Mouse (Mus musculus): ENCODE data around the gene Tgm7. TPM values are rescaled to one million over a fixed set of nuclear protein-coding genes. Genes with fewer than 3 reads are reported as not detected.

Tgm7 gene
- polyA plus RNA-seq, 1 experiment from 2014 or later, result not detected

DNA sequence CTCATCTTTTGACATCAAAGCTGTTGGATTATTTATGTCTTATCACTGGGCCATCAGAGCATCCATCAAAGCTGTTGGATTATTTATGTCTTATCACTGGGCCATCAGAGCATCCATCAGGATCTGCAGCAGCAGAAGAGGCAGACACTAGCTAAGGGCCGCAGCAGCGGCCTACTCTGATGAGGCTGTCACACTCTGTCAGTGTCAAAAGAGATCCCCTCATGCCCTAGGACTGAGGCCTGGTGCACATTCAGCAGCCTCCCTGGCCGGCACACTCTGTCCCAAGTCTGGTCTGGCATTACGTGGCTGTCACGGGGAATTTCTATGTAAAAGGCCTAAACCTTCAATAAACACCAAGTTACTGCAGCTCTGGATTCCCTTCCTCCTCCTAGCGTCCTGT lies 40.1 kb downstream of the Tgm7 start:
- H3K36me3 ChIP-seq, result no peaks in the 10 kb centered on the region
- H3K27me3 ChIP-seq, result no peaks in the 10 kb centered on the region
- no peak overlapping the region for H3K4me3 ChIP-seq
- no peak overlapping the region for H3K27ac ChIP-seq
- 78% methylated on average over 6 of the region's 6 CpGs for WGBS
- no peaks in the 10 kb centered on the region for H3K9me3 ChIP-seq (replicated peaks)
- H3K4me2 ChIP-seq, result no peak overlapping the region
- ATAC-seq (replicated peaks; ENCODE audit: insufficient number of reproducible peaks, insufficient read depth, low FRiP score, low read depth), result no peak
- H3K9ac ChIP-seq, result no peak overlapping the region
- no peaks in the 10 kb centered on the region for H3K4me1 ChIP-seq (replicated peaks)

DNA sequence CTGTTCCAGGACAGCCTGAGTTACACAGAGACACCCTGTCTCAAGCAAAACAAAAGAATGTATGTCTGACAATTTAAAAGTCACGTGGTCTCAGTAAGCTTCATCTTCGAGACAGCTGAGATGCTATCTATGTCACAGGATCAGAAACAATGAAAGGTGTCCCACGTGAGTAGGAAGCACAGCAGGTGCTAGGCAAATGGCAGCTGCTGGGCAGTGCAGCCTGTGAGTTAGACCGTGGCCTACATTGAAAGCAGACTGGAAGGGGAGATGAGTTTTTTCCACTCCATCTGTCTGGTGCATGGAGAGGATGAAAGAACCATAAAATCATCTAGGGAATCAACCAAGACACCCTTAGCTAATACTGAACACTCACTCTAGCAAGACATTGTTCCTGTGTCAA lies 42.5 kb downstream of the Tgm7 start:
- Histone ChIP-seq H3K4me3 (no peak overlapping the region), H3K27ac (no peak overlapping the region)
- ATAC-seq (replicated peaks; ENCODE audit: insufficient number of reproducible peaks, insufficient read depth, low FRiP score, low read depth), result no peak

DNA sequence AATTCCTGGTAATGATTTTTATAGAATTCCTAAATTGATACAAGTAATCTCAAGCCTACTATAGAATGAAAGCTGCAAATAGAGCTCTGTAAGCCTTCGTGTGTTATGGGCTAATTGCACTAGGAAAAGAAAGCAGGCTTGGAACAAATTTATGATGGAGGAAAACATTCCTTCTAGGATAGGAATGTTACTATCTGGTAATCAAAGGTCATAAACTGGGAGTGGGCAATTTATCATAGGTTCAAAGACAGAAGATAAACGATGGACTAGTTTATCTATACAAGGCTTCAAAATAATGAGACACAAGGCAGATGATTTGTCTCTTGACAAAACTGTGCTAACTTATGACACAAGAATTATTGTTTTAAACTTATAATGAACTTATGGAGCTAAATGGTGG lies 48.3 kb downstream of the Tgm7 start:
- 72% methylated on average over 2 of the region's 2 CpGs for WGBS
- Histone ChIP-seq H3K4me1 (replicated peaks) (no peaks in the 10 kb centered on the region), H3K9ac (no peak overlapping the region), H3K4me3 (no peak overlapping the region), H3K36me3 (no peaks in the 10 kb centered on the region), H3K9me3 (replicated peaks) (no peaks in the 10 kb centered on the region), H3K27me3 (no peaks in the 10 kb centered on the region), H3K27ac (no peak overlapping the region), H3K4me2 (no peak overlapping the region)
- ATAC-seq (replicated peaks; ENCODE audit: insufficient number of reproducible peaks, insufficient read depth, low FRiP score, low read depth), result no peak

More for the DNA sequence above, 42.5 kb downstream of the Tgm7 start:
- WGBS, result 52% methylated on average over 4 of the region's 4 CpGs
- Histone ChIP-seq H3K27me3 (no peaks in the 10 kb centered on the region), H3K9ac (no peak overlapping the region), H3K4me2 (no peak overlapping the region), H3K36me3 (no peaks in the 10 kb centered on the region), H3K4me1 (replicated peaks) (no peaks in the 10 kb centered on the region), H3K9me3 (replicated peaks) (no peaks in the 10 kb centered on the region)

DNA sequence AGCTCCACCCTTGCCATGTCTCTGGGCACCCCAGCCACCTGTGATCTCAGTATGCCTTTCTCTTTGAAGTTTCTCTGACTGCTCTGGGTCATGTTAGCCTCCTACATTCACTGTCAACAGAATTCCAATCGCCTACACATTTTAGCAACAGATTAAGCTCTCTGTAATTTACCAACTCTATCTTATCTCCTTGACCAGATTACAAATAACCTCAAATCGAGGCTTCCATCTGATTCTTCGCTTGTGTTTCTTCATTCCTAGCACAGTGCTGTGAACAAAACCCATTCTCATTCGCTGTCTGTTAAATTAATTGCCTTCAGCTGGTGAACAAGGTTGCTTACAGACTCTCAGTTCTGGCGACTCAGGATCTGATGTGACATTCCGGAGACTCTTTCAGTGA lies 51.6 kb downstream of the Tgm7 start:
- H3K36me3 ChIP-seq, result no peaks in the 10 kb centered on the region
- no peak overlapping the region for H3K27ac ChIP-seq
- no peaks in the 10 kb centered on the region for H3K27me3 ChIP-seq
- WGBS, result 48% methylated on average over 6 of the region's 6 CpGs
- no peaks in the 10 kb centered on the region for H3K4me1 ChIP-seq (replicated peaks)
- H3K9me3 ChIP-seq (replicated peaks), result no peaks in the 10 kb centered on the region
- H3K4me2 ChIP-seq, result no peak overlapping the region
- H3K9ac ChIP-seq, result no peak overlapping the region
- no peak for ATAC-seq (replicated peaks; ENCODE audit: insufficient number of reproducible peaks, insufficient read depth, low FRiP score, low read depth)
- no peak overlapping the region for H3K4me3 ChIP-seq

DNA sequence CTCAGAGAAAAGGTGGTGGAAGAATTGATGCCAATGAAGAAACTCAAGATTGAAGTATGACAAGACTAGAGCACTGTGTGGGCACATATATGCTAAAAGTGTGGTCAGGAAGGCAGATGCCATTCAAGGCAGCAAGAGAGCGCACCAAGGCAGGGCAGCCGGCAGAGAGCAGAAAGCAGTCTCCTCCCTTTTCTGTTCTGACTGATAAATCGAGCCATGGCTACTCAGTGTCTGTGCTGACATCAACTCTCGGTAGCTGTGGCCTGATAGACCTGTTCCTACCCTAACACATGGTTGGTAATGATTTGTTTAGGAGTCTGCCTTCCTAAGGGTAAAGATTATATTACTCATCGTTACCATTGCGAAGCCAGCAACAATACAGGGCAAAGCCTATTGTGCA lies 53.7 kb downstream of the Tgm7 start:
- no peak overlapping the region for H3K27ac ChIP-seq
- H3K9me3 ChIP-seq (replicated peaks), result no peaks in the 10 kb centered on the region
- no peaks in the 10 kb centered on the region for H3K27me3 ChIP-seq
- no peaks in the 10 kb centered on the region for H3K4me1 ChIP-seq (replicated peaks)
- H3K4me3 ChIP-seq, result no peak overlapping the region
- ATAC-seq (replicated peaks; ENCODE audit: insufficient number of reproducible peaks, insufficient read depth, low FRiP score, low read depth), result no peak
- no peaks in the 10 kb centered on the region for H3K36me3 ChIP-seq
- no peak overlapping the region for H3K9ac ChIP-seq
- no peak overlapping the region for H3K4me2 ChIP-seq
- WGBS, result 79% methylated on average over 6 of the region's 6 CpGs

DNA sequence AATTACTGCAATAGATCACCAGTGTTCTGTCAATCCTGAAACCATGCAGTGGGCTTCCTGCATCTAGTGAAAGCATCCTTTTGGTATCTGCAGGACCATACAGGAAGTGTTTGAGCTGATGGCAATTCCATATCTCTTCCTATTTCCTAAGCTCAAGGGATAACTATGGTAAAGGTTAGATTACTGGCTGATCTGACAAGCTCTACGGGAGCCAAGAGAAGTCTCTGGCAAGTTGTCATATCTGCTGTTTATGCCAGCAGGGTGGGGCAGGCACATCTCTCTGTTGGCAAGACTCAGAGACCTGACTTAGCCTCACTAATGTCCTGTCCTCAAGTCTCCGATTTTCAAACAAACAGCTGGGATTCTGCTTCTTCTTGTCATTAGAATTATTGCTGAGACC lies 55.5 kb downstream of the Tgm7 start:
- Histone ChIP-seq H3K4me2 (no peak overlapping the region), H3K27ac (no peak overlapping the region), H3K27me3 (no peaks in the 10 kb centered on the region), H3K9me3 (replicated peaks) (no peaks in the 10 kb centered on the region), H3K4me1 (replicated peaks) (no peaks in the 10 kb centered on the region), H3K9ac (no peak overlapping the region), H3K36me3 (no peaks in the 10 kb centered on the region), H3K4me3 (no peak overlapping the region)
- no peak for ATAC-seq (replicated peaks; ENCODE audit: insufficient number of reproducible peaks, insufficient read depth, low FRiP score, low read depth)
- WGBS, result 48% methylated on average over 2 of the region's 2 CpGs

DNA sequence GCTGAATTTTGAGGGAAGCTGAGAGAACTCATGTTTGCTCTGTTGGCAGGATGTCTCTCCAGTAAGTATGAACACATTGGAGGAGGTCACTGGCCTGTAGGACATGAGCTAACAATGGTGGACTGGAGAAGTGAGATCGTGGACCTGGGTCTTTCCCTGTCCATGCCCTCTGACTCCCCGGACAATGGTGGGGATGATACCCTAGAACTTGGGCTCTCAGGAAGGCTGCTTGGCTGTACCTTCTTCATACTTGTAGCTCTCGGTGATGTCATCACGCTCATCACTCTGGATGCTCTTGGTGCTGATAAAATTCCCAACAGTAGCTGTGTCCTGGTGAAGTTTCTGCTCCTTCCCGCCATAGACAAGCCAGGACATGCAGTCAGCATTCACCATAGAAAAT lies 57.4 kb downstream of the Tgm7 start:
- 75% methylated on average over 5 of the region's 5 CpGs for WGBS
- no peaks in the 10 kb centered on the region for H3K27me3 ChIP-seq
- no peaks in the 10 kb centered on the region for H3K36me3 ChIP-seq
- H3K4me2 ChIP-seq, result no peak overlapping the region
- H3K9ac ChIP-seq, result no peak overlapping the region
- no peak for ATAC-seq (replicated peaks; ENCODE audit: insufficient number of reproducible peaks, insufficient read depth, low FRiP score, low read depth)
- H3K9me3 ChIP-seq (replicated peaks), result no peaks in the 10 kb centered on the region
- no peak overlapping the region for H3K4me3 ChIP-seq
- no peak overlapping the region for H3K27ac ChIP-seq
- H3K4me1 ChIP-seq (replicated peaks), result no peaks in the 10 kb centered on the region

DNA sequence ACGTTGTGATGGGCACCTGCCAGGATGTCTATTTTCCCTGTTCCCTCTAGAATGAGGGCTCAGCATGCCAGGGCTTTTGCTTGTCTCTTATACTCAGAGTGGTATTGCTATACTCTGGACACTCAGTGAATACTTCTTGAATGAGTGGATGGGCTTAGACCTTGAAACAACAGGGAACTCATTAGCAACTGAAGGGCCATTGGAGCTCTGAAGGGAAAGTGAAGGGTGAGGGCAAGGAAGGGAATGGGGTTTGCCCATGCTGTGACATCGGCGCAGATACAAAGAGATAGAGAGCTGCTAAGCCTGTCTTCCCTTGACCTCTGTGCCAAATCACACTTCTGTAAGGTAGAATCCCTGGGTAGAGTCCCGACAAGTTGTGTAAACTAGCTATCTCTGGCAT lies 63.9 kb downstream of the Tgm7 start:
- ATAC-seq (replicated peaks; ENCODE audit: insufficient number of reproducible peaks, insufficient read depth, low FRiP score, low read depth), result no peak
- Histone ChIP-seq H3K36me3 (no peaks in the 10 kb centered on the region), H3K4me3 (no peak overlapping the region), H3K4me2 (no peak overlapping the region), H3K9me3 (replicated peaks) (no peaks in the 10 kb centered on the region), H3K27me3 (no peaks in the 10 kb centered on the region), H3K27ac (no peak overlapping the region), H3K4me1 (replicated peaks) (no peaks in the 10 kb centered on the region), H3K9ac (no peak overlapping the region)
- WGBS, result 78% methylated on average over 4 of the region's 4 CpGs

Other genes starting within 250 kb of the Tgm7 start
- gene Ubr1, start 139.1 kb downstream of the Tgm7 start, polyA plus RNA-seq (2015; fragmentation: Nextera tagmentation; extraction: Ambion mirVana), result 17.5 and 21.3 TPM in 2 replicates
- 2.8 and 2.9 TPM in 2 replicates for gene Tmem62, start 132.8 kb downstream of the Tgm7 start, polyA plus RNA-seq (2015; fragmentation: Nextera tagmentation; extraction: Ambion mirVana)
- 41.9 and 42.9 TPM in 2 replicates for gene Ccndbp1, start 101.4 kb downstream of the Tgm7 start, polyA plus RNA-seq (2015; fragmentation: Nextera tagmentation; extraction: Ambion mirVana)
- gene Epb42, start 72.7 kb downstream of the Tgm7 start, polyA plus RNA-seq (2015; fragmentation: Nextera tagmentation; extraction: Ambion mirVana), result 1.8 and 5.5 TPM in 2 replicates
- gene Tgm5, start 24.0 kb downstream of the Tgm7 start, polyA plus RNA-seq (2015; fragmentation: Nextera tagmentation; extraction: Ambion mirVana), result 0.06 TPM in 1 of 2 replicates, not detected in the other
- 14.6 and 15.1 TPM in 2 replicates for gene Adal, start 30.6 kb upstream of the Tgm7 start, polyA plus RNA-seq (2015; fragmentation: Nextera tagmentation; extraction: Ambion mirVana)
- 17.3 and 17.5 TPM in 2 replicates for gene Lcmt2, start 30.9 kb upstream of the Tgm7 start, polyA plus RNA-seq (2015; fragmentation: Nextera tagmentation; extraction: Ambion mirVana)
- gene Tubgcp4, start 60.9 kb upstream of the Tgm7 start, polyA plus RNA-seq (2015; fragmentation: Nextera tagmentation; extraction: Ambion mirVana), result 27.4 and 35.7 TPM in 2 replicates
- gene Zscan29, start 61.3 kb upstream of the Tgm7 start, polyA plus RNA-seq (2015; fragmentation: Nextera tagmentation; extraction: Ambion mirVana), result 6.4 TPM in 2 replicates
- gene Trp53bp1, start 161.6 kb upstream of the Tgm7 start, polyA plus RNA-seq (2015; fragmentation: Nextera tagmentation; extraction: Ambion mirVana), result 43.6 and 45.5 TPM in 2 replicates
- gene Map1a, start 179.8 kb upstream of the Tgm7 start, polyA plus RNA-seq (2015; fragmentation: Nextera tagmentation; extraction: Ambion mirVana), result 3.5 and 4.8 TPM in 2 replicates
- gene Ppip5k1, start 245.6 kb upstream of the Tgm7 start, polyA plus RNA-seq (2015; fragmentation: Nextera tagmentation; extraction: Ambion mirVana), result 11.3 and 12.6 TPM in 2 replicates
- gene Ckmt1, start 247.9 kb upstream of the Tgm7 start, polyA plus RNA-seq (2015; fragmentation: Nextera tagmentation; extraction: Ambion mirVana), result 0.88 and 2.4 TPM in 2 replicates